Mouse (Mus musculus) spleen, adult 2 months (tissue): ENCODE measurements around the gene Sipa1l1.

ENCODE experiments used
- CTCF ChIP-seq: fragments of 200-500 bp; IDR thresholded peaks from 2 replicates; pipeline ENCODE4 v1.5.1; 2011; ENCODE audit warnings: mild to moderate bottlenecking, inconsistent platforms; ENCODE audit not compliant: insufficient read depth, insufficient read length, insufficient replicate concordance; ENCODE audit errors: extremely low read depth
- POLR2A ChIP-seq: fragments of 200-500 bp; IDR thresholded peaks from 2 replicates; pipeline ENCODE4 v1.6.1; 2011; ENCODE audit warnings: low read depth, low read length, inconsistent platforms

GRCm38 (mm10) chr12:82470362-82470936 lies 301.3 kb downstream of the Sipa1l1 start:
- TF ChIP-seq CTCF = no peak
- no peak for TF ChIP-seq POLR2A
